In the genomic region with DNA sequence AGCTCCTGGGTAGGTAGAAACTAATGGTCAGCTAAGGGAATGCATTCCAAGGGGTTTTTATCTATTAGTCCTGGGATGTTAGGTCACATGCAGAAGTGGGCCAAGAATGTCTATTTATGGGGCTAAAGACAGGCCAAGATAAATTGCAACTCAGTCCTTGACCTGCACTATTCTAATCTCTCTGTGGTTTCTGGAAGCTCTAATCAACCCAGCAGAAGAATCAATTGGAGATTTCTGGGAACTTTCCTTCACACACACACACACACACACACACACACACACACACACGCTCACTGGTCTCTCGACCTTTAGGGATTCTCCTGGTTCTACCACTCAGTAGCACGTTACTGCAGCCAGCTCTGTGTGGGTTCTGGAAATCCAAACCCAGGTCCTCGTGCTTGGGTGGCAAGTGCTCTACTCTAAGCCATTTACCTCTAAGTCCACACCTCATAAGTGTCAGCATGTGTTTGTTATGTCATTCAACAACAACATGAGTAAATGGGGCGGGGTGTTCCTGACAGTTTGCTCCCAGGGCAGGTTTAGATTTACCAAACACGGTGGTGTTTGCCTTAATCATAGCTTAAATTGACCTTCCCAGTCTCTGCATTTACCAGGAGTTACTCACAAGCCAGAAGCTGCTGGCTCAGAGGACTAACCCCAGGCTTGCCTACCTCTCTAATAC, we compare ENCODE assay signal across 17 mouse cellular contexts.
"Had no signal": no experiment of that assay in that cellular context is flagged by ENCODE, and none has a peak within 500 bp of the region (broad histone marks: within the 10 kb centered on the region; RNA-seq: fewer than 3 reads in every experiment).

No protein-coding gene starts in this region.

- ATAC-seq: intestine, embryonic 16.5 days; midbrain, embryonic 13.5 days had no signal

- H3K4me3 ChIP-seq: layer of hippocampus, adult 2 months; limb, embryonic 12.5 days; lung, embryonic 15.5 days; midbrain, embryonic 13.5 days; neural tube, embryonic 15.5 days had no signal

- H3K36me3 ChIP-seq: limb, embryonic 12.5 days; lung, embryonic 15.5 days; midbrain, embryonic 13.5 days; neural tube, embryonic 15.5 days had no signal

- H3K9ac ChIP-seq: limb, embryonic 12.5 days; liver, embryonic 14.5 days; lung, embryonic 15.5 days; midbrain, embryonic 13.5 days; neural tube, embryonic 15.5 days had no signal

- H3K27me3 ChIP-seq: limb, embryonic 12.5 days; lung, embryonic 15.5 days; midbrain, embryonic 13.5 days; neural tube, embryonic 15.5 days had no signal

- H3K9me3 ChIP-seq: limb, embryonic 12.5 days; lung, embryonic 15.5 days; midbrain, embryonic 13.5 days; neural tube, embryonic 15.5 days had no signal

- H3K4me1 ChIP-seq: midbrain, embryonic 13.5 days; neural tube, embryonic 15.5 days had no signal

- H3K27ac ChIP-seq: layer of hippocampus, adult 2 months; limb, embryonic 12.5 days; liver, embryonic 14.5 days; lung, embryonic 15.5 days; midbrain, embryonic 13.5 days; neural tube, embryonic 15.5 days had no signal

- H3K4me2 ChIP-seq: limb, embryonic 12.5 days; lung, embryonic 15.5 days; midbrain, embryonic 13.5 days; neural tube, embryonic 15.5 days had no signal

- DNase-seq: kidney, adult 2 months; kidney, postnatal 10 days; kidney, postnatal 4 days; liver; lung, postnatal 36 days; retina, postnatal 1 day; right cerebral cortex, postnatal 4 days; spleen, adult 18-20 months; thymus, adult 18-20 months; thymus, postnatal 14 days had no signal
